Mouse (Mus musculus) hindbrain, embryonic 15.5 days (tissue): ENCODE results near the gene Ell2. TPM values are rescaled to one million over a fixed set of nuclear protein-coding genes. Genes with fewer than 3 reads are reported as not detected.

Experiments
- polyA plus RNA-seq: library from polyadenylated mRNA; unstranded; fragments of >200 nt; fragmentation: Nextera tagmentation; extraction: Ambion mirVana; gene quantifications from 2 replicates; pipeline ENCODE4 v1.2.1, GENCODE M21; 2015

Gene Ell2
- polyA plus RNA-seq, 1 experiment from 2014 or later: 2.8 TPM

Other genes with a start within 250 kb of the Ell2 start
- gene Glrx, start 133.1 kb downstream of the Ell2 start, polyA plus RNA-seq: 63.5 and 68.7 TPM in 2 replicates
- gene Rhobtb3, start 237.2 kb downstream of the Ell2 start, polyA plus RNA-seq: 21.0 and 22.0 TPM in 2 replicates